Mouse (Mus musculus): Measurements from ENCODE around the gene Ell.

DNA sequence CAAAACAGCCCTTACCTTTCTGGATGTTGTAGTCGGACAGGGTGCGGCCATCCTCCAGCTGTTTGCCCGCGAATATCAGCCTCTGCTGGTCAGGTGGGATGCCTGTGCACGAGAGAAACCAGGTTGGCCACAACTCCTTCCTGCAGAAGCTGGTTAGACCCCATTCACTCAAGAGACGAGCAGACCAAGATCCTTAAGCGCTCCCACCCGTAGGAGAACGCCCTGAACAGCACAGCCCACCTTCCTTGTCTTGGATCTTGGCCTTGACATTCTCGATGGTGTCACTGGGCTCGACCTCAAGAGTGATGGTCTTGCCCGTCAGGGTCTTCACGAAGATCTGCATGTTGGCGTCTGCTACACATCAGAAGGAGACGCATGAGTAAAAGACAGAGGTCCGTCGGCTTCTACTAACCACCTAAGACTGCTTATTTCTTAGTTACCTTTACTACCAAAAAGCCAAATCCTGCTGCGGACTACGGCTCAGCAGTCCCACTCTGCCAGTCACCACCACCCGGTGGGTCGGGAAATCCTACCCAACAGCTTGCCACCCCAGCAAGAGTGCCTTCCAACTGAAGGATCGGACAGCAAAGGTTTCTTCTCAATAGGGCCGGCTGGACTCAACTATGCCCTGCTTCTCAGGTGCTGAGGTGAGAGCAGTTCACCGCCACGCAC is 29.8 kb upstream of the Ell start:
- TF ChIP-seq POLR2A (IDR thresholded peaks at IDR 0.05; ENCODE audit: extremely low read depth, insufficient read depth, low read length) (no peak), CTCF (IDR thresholded peaks at IDR 0.05; ENCODE audit: low read depth, low read length) (no peak)

Data from liver, adult 2 months (tissue).